Mouse (Mus musculus): ENCODE measurements at regions not wholly inside any gene's neighbourhood (a gene's known extent, or its start where the extent isn't known, plus 50 kb on each side); places are given as distances from the start of the nearest gene placed in this dataset.
"Not testable (repeated sequence)": the region's sequence is repeated elsewhere in the genome, so short reads cannot be mapped to it uniquely, and the experiment has no call there.

DNA sequence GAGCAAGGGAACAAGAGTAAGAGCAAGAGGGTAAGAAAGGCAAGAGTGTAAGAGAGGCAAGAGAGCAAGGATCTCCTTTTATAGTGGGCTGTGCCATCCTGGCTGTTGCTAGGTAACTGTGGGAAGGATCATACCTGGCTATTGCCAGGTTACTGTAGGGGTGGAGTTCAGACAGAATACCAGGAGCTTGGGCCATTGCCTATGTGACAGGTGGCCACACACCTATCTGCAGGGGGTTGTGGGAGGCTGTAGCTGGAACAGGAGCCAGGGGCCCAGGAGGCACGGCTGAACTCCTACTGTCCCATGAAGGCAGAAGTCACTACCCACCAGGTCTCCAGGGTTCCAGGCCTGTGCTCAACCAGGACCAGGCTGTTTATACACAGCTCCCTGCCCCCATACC is 1149.0 kb downstream of the 9330182O14Rik start:
- no peak for DNase-seq

DNA sequence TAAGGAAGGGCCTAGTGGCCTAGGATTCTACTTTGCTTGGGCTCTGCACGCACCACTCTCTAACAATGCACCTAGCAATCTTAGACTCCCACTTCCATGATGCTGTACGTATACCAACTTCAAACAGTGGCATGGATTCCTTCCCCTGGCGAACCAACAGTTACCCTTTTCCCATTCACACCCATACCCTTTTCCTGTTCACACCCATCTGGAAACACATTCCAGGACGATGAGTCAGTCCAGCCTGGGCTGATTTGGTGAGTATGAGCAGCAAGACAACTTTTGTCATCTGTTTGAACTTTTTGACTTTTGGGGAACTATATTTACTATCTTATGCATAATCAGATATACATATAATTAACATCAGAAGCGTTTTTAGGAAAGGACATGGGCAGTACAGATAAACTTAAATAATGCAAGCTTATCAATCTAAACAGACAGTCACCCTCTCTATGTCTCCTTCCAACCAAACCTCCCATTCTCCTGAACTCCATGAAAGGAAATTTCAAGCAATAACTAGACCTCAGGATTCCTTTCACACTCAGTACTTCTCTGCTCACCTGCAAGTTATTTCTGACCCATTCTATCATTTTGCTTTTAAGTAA is 1152.7 kb downstream of the 9330182O14Rik start:
- no peak for DNase-seq

DNA sequence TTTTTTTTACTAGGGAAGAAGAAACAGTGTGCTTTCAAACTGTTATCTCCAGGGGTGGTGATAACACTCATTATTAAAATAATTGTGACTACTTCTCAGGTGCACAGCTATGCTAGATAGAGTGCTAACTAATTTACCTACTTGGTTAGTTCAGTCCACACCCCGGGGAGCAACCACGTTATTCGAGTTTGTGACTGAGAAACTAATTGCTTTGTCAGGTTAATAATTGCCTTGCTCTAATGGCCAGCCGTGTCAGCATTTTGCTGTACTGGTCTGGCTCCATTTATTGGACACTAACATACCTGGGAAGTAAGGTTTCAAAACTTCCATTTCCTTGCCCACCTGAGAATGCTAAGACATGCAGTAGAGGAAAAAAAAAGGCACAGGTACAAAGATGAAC is 1163.3 kb downstream of the 9330182O14Rik start:
- DNase-seq: no peak

DNA sequence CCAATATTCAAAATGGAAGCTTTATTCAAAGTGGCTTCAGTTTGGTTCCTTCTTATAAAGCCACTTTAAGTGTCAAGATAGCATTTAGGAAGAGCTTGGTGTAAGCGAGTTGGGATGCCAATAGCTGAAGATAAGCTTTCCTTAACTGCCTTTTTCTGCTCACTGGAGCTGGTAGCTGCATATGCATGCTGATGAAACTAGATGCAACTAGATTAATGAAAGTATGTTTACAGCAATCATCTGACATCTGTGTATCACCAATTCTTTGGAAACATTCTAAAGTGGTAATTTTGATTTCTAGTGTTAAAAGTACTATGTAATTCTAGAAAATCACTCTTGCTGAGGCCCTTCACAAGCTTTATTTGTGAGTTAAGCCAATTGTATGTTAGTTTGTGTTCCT is 1172.5 kb downstream of the 9330182O14Rik start:
- no peak for DNase-seq

DNA sequence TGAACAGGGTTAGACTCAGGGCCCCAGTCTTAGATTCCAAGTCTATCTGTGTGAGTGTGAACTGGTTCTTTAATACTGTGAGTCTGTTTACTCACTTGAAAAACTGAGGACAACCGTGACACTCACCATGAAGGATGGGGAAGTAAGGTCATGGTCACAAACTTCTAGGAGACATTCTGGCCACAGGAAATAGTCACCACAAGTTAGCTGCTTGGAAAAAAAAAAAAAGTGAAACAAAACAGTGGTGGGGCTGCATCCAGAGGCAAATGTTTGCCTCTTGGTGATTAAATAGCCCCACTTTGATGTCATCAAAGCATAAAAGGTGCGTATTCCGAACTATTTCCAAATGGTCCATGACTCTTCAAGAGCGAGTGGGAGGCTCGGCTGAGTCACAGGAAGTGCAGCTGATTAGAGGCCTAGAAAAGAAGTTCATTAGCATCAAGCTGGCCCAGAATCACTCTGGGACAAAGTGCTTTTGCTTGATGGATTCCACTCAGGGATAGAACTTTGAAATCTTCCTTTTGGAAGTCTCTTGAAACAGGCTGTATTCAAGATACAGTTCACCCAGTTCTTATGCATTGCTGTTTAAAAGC is 1177.7 kb downstream of the 9330182O14Rik start:
- no peak for DNase-seq

DNA sequence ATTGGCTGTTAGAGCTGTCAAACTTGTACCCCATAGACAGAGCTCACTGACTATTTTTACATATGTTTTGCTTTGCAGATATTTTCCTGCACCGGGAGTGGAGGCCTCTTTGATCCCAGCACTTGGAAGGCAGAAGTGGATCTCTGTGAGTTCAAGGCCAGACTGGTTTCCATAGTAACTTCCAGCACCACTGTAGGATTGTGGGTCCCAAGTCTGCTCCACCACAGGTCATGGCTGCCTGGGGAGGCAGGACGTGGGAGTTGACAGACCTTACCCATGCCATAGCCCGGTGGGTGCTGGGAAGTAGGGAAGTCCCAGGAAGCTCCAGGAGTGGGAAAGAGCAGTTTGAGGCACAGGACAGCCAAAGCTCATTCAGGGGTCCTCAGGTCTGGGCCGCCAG is 1180.8 kb downstream of the 9330182O14Rik start:
- DNase-seq: no peak

DNA sequence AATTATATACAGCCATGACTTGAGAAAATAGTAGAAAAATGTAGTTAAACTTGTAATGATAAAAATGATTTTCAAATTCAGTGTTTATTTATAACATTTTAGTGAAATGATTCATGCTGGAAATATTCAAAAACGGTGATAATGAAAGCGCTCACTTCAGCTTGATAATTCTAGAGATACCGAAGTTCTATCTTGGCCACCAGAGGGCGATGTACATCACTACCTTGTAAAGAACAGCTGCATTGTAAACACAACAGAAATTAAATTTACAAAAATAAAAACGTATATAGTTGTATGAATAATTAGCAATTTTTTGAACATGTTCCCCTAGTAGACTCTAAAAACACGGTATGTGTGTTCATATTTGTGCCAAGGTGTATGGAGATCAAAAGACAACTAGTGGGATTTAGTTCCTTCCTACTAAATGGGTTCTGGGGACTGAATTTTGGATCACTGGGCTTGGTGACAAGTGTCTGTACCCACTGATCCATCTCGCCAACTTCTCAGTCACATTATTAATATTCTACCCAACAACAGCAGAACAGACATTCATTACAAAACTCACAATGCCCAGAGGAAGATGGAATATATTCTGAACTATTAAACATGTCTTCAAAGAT is 1191.6 kb downstream of the 9330182O14Rik start:
- peak; percentile 59 for DNase-seq

DNA sequence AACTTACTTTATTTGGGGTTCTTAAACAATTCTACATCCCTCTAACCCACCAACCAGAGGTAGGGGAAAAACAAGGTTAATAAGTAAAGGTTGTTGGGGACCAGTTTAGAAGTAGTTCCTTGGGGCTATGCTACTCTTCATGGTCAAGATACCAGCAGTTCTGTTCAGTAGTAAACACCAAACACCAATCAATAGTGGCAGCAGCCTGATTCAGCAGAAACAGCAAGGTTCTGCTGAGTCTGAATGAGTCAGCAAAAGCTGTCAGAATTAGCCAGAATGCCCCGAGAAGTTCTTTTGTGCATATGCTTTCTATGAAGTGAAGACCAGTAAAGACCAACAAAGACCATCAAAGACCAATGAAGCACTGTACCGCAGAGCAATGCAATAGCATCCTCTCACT is 1195.1 kb downstream of the 9330182O14Rik start:
- no peak for DNase-seq

DNA sequence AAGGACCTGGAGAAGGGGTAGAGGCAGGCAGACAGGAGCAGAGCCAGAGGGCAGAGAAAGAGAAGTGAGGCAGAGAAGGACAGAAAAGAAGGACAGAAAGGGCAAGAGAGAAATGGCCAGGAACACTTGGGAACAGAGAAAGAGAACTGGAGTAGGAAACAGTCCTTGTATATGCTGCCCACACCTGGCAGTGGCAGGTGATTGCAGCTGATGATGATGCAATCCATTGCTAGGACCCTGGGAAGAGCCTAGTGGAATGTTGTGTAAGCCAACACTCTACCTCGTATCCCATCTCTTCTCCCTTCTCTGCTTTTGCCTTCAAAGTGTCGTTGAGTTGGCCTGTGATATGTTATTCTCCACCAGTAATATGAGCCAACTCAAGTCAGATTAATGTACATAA is 1195.9 kb downstream of the 9330182O14Rik start:
- DNase-seq: no peak

DNA sequence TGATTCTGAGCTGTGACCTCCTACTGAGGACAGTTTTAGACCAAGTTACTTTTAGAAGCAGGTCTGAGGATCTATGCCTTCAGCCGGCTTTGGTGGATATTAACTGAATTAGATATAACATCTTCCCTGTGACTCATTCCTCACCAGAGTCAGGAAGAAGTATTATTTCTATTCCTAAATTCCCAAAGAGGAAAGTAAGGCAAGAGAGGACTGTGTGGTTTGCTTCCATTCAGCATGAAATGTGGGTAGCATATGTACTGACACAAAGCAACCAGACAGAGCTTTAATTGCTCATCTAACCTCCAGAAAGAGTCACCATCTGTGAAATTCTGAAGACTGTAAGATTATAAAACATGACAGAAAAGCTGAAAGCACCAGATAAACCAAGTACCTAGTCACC is 1198.3 kb downstream of the 9330182O14Rik start:
- no peak for DNase-seq

DNA sequence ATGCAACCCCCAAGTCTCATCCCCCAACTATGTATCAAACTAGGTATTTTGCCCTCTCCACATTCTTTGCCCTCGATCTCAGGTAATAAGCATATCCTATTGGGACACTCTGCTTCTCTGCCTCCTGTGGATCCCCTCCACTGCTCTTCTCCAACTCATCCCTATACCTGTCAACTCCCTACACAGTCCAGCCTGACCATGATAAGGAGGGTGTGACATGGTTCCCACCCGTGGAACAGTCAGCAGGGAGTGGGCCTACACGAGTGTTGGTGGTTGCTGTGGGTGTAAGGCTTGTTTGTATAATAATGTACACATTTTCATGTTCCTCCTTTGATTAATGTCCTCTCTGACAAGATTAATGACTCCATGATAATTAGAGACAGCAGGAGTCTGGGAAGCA is 1199.0 kb downstream of the 9330182O14Rik start:
- no peak for DNase-seq

DNA sequence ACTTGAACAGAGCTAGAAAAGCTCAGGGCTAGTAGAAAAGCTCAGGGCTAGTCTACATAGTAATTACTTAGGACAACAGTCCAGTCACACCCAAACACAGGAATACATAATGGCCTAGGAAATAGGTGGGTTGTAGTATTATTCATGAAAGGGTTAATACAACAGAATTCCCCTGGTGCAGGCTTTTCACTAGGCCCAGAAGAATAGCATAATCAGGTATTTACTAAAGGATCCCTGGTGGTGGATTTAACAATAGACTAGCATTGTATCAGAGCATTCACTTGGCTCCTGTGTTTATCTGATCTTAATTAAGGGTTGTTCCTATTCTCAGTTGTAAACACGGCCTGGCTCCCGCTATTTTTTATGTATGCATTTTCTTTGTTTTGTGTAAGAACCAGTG is 1206.5 kb downstream of the 9330182O14Rik start:
- DNase-seq: not testable (repeated sequence)

DNA sequence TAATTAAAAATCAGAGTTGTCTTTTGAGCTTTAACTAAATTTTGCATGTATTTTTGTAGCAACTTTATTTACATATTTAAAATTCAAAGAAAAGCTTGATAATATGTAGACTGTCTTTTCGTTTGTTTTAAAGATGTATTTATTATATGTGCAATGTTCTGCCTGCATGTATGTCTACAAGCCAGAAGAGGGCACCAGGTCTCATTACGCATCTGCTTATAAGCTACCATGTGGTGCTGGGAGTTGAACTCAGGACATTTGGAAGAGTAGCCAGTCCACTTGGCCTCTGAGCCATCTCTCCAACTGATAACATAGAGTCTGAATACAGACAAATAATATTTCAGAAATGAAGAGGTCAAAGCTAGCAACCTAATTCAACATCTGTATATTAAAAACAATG is 1211.4 kb downstream of the 9330182O14Rik start:
- no peak for DNase-seq

DNA sequence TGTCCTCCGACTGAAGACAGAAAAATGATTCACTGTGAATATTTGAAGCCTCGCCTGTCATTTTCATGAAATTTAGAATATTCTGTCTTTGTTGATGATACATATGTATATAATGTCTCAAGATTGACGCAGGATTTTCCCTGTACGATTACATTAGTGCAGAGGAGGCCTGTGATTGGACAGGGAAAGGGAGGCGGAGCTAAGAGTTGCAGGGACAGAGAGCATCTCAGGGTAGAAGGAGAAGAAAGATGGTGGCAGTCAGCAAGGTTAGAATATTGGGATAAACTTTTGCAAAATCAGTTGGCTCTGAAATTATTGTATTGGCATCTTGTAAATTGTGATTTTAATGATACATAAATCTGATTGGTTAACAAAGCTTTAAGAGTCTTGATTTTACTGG is 1213.1 kb downstream of the 9330182O14Rik start:
- no peak for DNase-seq

DNA sequence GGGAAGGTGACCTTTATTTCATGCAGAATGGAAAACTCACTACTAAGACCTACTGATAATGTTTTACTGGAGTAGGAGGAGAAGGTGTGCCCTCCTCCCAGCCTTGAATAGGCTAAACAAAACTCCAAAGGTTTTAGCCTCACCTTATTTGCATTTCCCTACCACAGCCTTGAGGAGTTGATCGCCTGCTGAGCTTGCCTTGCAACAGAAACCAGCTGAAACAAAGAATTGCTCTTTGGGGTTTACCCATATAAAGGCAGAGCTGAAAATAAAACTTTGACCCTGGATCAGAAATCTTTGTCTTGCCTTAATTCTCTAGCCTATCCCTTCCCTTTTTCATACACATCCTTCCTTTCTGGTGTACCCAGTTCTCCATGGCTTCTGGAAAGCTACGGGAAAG is 1218.0 kb downstream of the 9330182O14Rik start:
- no peak for DNase-seq

DNA sequence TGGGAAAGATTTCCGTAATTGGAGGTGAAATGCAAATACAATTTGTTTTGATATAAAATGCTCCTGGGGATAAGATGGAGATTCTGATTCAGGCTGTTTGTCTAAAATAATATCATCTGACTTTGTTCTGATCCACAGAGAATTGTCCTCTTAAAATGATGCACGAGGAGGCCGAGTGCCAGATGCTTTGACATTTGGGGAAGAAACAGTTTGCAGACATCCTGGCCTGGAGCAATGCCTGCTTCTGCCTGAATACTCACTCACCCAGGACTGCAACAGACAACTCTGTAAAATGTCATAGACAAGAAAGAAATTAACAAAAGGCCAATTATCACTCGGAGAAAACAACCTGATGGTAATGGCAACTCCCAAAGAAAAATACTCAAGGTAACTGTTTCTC is 1225.1 kb downstream of the 9330182O14Rik start:
- no peak for DNase-seq

DNA sequence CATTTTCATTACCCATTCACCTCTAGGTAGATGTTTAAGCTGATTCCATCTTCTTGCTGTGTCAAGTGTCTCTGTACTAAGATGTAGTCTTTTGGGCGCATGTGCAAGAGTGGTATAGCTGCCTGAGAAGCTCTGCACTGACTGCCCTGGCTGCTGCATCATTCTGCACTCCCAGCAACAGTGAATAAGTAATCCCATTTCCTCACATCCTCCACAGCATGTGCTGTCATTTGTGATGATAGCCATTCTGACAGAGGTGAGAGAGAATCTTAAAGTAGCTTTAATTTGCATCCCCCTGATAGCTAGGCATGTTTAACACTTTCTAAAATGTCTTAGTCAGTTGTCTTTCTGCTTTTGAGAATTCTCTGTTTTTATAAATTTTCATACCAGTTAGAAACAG is 1240.5 kb downstream of the 9330182O14Rik start:
- no peak for DNase-seq

DNA sequence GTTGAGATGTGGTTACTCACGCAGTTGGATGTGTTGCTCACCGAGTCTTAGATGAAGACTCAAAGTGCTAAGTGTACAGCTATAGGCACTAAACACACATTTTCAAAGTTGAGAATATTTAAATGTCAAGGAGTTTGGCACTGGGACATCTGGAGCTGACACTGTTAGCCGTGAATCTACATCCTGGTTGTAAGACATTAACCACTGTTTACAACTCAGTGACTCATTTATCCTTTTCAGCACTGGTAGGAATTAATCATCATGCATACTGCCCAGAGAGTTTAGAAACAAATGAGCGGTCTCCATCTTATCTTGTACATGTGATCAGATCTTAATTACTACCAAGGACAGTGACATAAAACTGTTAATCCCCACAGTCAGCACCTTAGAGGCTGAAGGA is 1241.7 kb downstream of the 9330182O14Rik start:
- DNase-seq: no peak

DNA sequence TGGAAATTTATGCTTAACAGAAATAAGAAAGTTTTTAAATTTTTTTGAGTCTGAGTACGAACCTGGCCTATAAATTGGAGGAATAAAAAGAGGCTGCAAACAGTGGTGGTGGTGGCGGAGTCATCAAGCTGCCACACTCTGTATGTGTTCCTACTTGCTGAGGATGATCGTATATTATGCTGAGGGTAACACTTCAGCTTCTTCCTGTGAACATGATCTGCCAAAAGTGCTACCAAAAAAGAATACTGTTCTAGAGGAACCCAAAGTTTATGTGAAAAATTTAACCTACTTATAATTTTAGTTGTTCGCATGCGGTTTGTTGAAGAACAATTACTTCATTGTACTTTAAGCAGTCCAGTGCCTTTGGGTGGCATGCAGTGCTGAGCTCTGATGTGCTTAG is 1245.5 kb downstream of the 9330182O14Rik start:
- DNase-seq: no peak

DNA sequence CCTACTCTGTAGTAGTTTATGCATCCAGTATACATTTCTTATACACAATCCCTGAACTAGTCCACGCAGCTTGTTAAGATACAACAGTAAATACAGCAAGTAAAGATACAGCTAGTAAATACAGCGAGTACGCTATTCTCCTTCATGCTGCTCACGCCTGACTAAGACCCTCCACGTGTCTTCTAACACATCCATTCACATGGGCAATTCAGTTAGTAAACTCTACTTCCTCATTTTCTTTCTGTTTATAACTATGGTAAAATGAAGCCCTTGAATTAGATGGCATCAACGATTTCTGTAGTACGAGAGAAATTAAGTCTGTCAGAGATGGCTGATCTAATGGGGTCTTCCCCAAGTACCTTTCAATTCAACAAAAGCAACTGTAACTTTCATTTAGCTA is 1246.3 kb downstream of the 9330182O14Rik start:
- no peak for DNase-seq

DNA sequence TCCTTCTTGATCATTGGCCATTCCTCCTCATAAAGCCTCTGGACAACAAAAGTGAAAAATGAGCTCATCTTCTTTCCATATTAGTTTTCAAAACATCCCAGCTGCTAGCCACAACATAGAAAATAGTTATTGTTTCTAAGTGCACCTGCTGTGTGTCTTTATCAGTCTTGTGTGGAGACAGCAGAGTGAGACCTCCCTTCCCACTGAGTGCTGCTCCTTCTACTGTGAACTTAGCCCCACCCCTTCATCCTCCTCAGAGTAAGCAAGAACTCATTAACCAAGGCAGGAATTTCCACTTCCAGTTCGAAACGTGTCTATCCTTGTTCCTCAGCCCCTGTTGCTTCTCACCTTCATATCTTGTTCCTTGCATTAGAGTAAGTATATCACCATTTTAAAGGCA is 1256.5 kb downstream of the 9330182O14Rik start:
- DNase-seq: no peak
